Mouse (Mus musculus) embryonic facial prominence, embryonic 14.5 days (tissue): ENCODE results near the gene Pde8a. TPM values are rescaled to one million over a fixed set of nuclear protein-coding genes. Genes with fewer than 3 reads are reported as not detected.

ENCODE experiments used
- ATAC-seq: fragments of 200-750 bp; cut with Nextera tagmentation; 2 replicates; pipeline ENCODE4 v1.8.0; 2017; ENCODE audit warnings: low read depth, moderate number of reproducible peaks, moderate TSS enrichment
- DNase-seq: peaks from one replicate; pipeline ENCODE4 v3.0.0-alpha.2; 2015; ENCODE audit warnings: low spot score
- H3K27ac ChIP-seq: fragments of 300-500 bp; sonication (generic); replicated peaks from 2 replicates; pipeline ENCODE4 v1.5.1; 2014; ENCODE audit warnings: low read depth, mild to moderate bottlenecking, low read length, moderate library complexity
- H3K27me3 ChIP-seq: fragments of 300-500 bp; sonication (generic); replicated peaks from 2 replicates; pipeline ENCODE4 v1.6.1; 2014; ENCODE audit warnings: low read length; ENCODE audit not compliant: control insufficient read depth, insufficient read depth
- H3K36me3 ChIP-seq: fragments of 300-500 bp; sonication (generic); 2 replicates; pipeline ENCODE4 v1.6.1; 2014; ENCODE audit warnings: low read length, mixed read lengths; ENCODE audit not compliant: control insufficient read depth, insufficient read depth
- H3K4me1 ChIP-seq: fragments of 300-500 bp; sonication (generic); 2 replicates; pipeline ENCODE4 v1.6.1; 2014; ENCODE audit warnings: antibody characterized with exemption, low read length; ENCODE audit not compliant: control insufficient read depth, insufficient read depth
- H3K4me2 ChIP-seq: fragments of 300-500 bp; sonication (generic); 2 replicates; pipeline ENCODE4 v1.6.1; 2014; ENCODE audit warnings: low read depth, mild to moderate bottlenecking, low read length, moderate library complexity, mixed read lengths
- H3K4me3 ChIP-seq: fragments of 300-500 bp; sonication (generic); 2 replicates; pipeline ENCODE4 v1.5.1; 2014; ENCODE audit warnings: low read depth, mild to moderate bottlenecking, low read length
- H3K9ac ChIP-seq: fragments of 300-500 bp; sonication (generic); 2 replicates; pipeline ENCODE4 v1.6.1; 2014; ENCODE audit warnings: low read depth, mild to moderate bottlenecking, low read length, moderate library complexity, mixed read lengths
- H3K9me3 ChIP-seq: fragments of 300-500 bp; sonication (generic); 2 replicates; pipeline ENCODE4 v1.6.1; 2016; ENCODE audit warnings: low read length; ENCODE audit not compliant: control insufficient read depth
- WGBS: fragments of 180-500 bp; shearing (Covaris S2); extraction: QIAGEN DNeasy Blood & Tissue Kit; methylation state at CpG from one replicate; pipeline ENCODE4 v1.1.7; 2014; 5-methylcytosine and 5-hydroxymethylcytosine counted together
- polyA plus RNA-seq: library from polyadenylated mRNA; unstranded; fragments of >200 nt; fragmentation: Nextera tagmentation; extraction: Ambion mirVana; gene quantifications from 2 replicates; pipeline ENCODE4 v1.2.1, GENCODE M21; 2014

Gene Pde8a
- polyA plus RNA-seq, 1 experiment from 2014 or later: 9.6 TPM

DNA sequence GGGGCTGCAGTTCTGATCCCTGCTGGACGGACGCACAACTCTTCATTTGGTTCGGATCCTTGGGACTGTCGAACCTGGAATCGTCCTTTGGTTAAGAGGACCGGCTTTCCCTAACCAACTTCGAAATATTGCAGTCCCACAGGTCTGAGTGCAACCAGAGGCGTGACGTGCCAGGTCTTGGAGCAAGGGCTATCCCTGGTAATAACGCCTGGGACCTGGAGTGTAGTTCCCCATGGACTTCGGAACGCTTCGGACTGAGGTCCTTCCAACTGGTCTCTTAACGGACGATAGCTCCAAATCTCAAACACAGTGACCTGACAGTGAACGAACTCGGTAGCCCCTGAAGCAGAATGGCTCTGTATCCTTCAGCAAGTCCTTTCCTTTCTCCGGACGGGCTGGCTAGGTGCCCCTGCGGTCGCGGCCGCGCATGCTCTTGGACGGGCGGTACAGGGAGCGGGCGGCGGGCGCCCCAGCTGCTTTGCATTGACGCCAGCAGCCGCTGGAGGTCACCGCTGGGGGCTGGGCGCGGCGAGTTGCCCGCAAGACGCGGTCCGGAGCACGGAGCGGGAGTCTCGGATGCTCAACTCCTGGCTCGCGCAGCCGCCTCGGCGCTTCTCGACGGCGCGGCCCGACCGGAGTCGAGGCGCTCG is 574 bp upstream of the Pde8a start:
- ATAC-seq (peak; percentile 92), DNase-seq (peak; percentile 91)
- peak overlapping the region; percentile 35; the same call in 1 of the 2 replicates for H3K27ac ChIP-seq
- H3K27me3 ChIP-seq: peaks cover 72% of the 10 kb centered on the region
- peak overlapping the region; percentile 58 for H3K4me2 ChIP-seq
- WGBS: 2% methylated on average over 39 of the region's 57 CpGs
- H3K9ac ChIP-seq: peak overlapping the region; percentile 62
- no peaks in the 10 kb centered on the region for H3K9me3 ChIP-seq
- peaks cover 3% of the 10 kb centered on the region; the same call in 1 of the 2 replicates for H3K4me1 ChIP-seq
- peak overlapping the region; percentile 55 for H3K4me3 ChIP-seq
- no peaks in the 10 kb centered on the region for H3K36me3 ChIP-seq

DNA sequence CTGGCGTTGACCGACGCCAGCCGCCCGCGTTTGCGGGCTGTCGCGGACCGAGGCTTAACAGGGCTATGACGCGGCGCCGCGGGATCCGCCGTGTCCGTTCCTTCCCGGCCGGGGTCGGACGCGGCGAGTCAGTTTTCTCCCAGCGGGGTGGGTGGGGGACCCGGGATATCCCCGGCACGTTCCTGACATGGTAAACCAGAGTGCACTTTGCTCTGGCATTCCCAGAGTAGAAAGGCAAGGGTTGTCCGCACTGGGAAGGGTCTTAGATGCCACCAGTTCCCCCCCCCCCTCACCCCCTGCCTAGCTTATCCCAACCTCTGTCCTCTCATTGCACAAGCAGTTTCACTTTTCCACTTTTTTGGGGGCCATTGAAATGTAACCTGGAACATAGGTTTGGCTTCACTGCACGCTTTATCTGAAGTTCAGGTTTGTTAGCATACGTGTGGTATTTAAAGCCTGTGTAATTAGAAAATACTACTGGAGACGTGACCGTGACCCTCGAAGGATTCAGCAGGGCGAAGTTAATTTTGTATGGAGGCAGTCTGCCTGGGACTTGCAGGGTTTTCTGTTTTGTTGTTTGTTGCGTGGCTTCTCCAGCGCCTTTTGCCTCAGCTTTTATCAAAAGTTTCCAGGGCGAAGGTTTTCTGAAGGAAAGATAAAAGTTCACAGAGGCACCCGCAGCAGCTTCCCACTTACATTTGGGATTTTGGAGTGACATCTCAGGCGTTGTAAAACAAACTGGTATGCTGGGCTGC is 934 bp downstream of the Pde8a start:
- DNase-seq: no peak
- H3K27ac ChIP-seq: peak overlapping the region; percentile 33; the same call in 1 of the 2 replicates

DNA sequence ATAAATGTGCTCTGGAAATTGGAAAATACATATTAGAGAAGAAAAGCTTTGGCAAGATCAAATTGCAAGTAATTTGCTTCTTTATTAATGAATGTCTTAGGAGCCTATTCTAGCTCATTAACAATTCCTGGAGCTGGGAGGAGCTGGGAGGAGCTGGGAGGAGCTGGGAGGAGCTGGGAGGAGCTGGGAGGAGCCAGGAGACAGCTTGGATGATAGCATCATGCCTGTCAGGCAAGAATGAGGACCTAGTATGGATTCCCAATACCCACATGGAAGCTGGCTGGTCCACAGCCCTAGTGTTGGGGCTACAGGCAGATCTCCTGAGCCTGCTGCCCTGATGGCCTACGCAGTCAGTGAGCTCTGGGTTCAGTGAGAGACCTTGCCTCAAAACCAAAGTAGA is 2.6 kb downstream of the Pde8a start:
- no peak overlapping the region for H3K9ac ChIP-seq
- no peak for DNase-seq
- no peak overlapping the region for H3K4me2 ChIP-seq
- ATAC-seq: no peak
- 67% methylated on average over 1 of the region's 1 CpGs for WGBS
- no peaks in the 10 kb centered on the region for H3K9me3 ChIP-seq
- no peak overlapping the region for H3K27ac ChIP-seq
- peaks cover 3% of the 10 kb centered on the region; the same call in 1 of the 2 replicates for H3K4me1 ChIP-seq
- H3K4me3 ChIP-seq: no peak overlapping the region
- no peaks in the 10 kb centered on the region for H3K36me3 ChIP-seq
- peaks cover 60% of the 10 kb centered on the region for H3K27me3 ChIP-seq

More for the DNA sequence above, 934 bp downstream of the Pde8a start:
- Histone ChIP-seq H3K4me1 (peaks cover 3% of the 10 kb centered on the region; the same call in 1 of the 2 replicates), H3K4me2 (peak overlapping the region; percentile 58), H3K4me3 (peak overlapping the region; percentile 55), H3K27me3 (peaks cover 72% of the 10 kb centered on the region), H3K9ac (peak overlapping the region; percentile 62), H3K36me3 (no peaks in the 10 kb centered on the region), H3K9me3 (no peaks in the 10 kb centered on the region)
- 9% methylated on average over 32 of the region's 40 CpGs for WGBS
- no peak for ATAC-seq

DNA sequence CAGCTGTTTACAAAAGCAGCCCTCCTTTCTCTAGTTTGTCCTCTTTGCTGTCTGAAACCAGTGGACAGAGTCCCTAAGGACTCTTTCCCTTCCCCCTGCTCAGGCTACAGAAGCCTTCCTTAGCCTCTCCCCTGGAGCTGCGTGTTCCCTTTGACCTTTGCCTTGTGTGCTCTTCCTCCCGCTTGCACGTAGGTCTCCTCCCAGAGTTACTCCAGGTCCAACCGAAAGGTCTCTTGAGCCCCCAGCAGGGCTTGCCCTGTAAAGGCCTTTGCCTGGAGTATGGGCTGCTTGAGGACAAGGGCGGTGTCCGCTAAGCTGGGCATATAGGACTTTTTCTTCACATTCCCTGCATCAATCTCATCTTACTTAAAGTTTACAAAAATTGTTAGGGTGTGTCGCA is 5.9 kb downstream of the Pde8a start:
- Histone ChIP-seq H3K9me3 (no peaks in the 10 kb centered on the region), H3K36me3 (no peaks in the 10 kb centered on the region), H3K4me2 (no peak overlapping the region), H3K27me3 (peaks cover 27% of the 10 kb centered on the region), H3K9ac (no peak overlapping the region), H3K4me3 (no peak overlapping the region), H3K4me1 (no peaks in the 10 kb centered on the region), H3K27ac (no peak overlapping the region)
- WGBS: 50% methylated on average over 7 of the region's 7 CpGs
- no peak for DNase-seq
- no peak for ATAC-seq

DNA sequence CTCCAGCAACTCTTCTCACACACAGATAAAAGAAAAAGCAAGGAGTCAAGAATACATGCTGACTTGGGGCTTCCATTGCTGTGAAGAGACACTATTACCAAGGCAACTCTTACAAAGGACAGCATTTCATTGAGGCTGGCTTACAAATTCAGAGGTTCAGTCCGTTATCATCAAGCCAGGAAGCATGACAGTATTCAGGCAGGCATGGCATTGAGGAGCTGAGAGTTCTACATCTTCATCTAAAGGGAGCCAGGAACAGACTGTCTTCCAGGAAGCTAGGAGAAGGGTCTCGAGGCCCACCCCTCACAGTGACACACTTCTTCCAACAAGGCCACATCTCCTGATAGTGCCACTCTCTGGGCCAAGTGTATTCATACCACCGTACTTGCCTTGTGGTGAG is 7.0 kb downstream of the Pde8a start:
- no peak for ATAC-seq
- Histone ChIP-seq H3K27ac (no peak overlapping the region), H3K4me3 (no peak overlapping the region), H3K36me3 (no peaks in the 10 kb centered on the region), H3K9ac (no peak overlapping the region), H3K4me1 (no peaks in the 10 kb centered on the region), H3K4me2 (no peak overlapping the region), H3K9me3 (no peaks in the 10 kb centered on the region), H3K27me3 (peaks cover 17% of the 10 kb centered on the region)
- WGBS: 87% methylated on average over 3 of the region's 3 CpGs
- DNase-seq: no peak

DNA sequence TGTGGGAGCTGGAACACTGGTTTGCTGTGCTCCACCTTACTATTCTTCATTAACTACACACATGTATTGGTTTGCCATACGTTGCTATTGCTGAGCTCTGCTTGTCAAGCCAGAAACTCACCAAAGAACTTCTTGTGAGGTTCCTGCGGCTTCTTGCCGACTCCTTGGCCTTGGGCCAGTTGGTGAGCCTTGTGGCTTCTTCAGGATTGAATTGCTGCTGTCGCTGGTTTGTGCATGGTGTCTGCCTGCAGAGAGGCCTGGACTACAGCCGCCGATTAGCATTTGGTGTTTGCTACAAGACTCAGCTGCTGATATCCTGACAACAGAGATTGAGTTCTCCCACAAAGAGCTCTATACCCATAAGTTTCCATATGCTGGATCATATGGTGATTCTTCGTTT is 10.9 kb downstream of the Pde8a start:
- Histone ChIP-seq H3K9me3 (no peaks in the 10 kb centered on the region), H3K4me2 (no peak overlapping the region), H3K9ac (no peak overlapping the region), H3K27ac (no peak overlapping the region), H3K36me3 (no peaks in the 10 kb centered on the region), H3K4me3 (no peak overlapping the region), H3K4me1 (no peaks in the 10 kb centered on the region), H3K27me3 (no peaks in the 10 kb centered on the region)
- WGBS: 87% methylated on average over 7 of the region's 7 CpGs
- ATAC-seq (no peak), DNase-seq (no peak)

DNA sequence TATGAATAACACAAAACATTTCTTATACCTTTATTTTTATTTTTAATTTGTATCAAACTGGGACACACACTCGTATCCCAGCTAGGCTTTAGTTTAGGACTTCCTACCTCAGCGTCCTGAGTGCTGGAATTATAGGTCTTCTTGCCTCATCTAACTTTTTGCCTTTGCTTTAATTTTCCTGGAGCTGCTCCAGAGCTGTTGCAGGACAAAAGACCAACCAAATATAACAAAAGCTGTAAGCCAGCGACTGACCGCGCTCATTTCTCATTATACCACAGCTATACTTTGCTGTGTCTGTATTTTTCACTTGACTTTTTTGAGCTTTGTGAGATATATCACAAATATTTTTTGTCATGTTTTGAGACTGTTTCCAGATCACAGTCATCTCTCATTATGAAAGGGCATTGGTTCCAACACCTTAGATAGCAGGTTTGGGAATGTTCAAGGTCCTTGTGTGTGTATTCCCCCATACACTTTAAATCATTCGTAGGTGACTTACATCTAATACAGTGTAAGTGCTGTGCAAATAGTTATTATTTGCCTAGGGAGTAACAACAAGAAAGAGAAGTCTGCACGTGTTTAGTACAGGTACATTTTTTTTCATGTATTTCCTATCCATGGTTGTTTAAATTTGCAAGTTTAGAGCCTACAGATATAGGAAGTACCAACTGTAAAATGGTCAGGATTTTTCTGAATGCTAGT is 16.8 kb downstream of the Pde8a start:
- DNase-seq (no peak), ATAC-seq (no peak)
- no peak overlapping the region for H3K4me3 ChIP-seq
- H3K27ac ChIP-seq: no peak overlapping the region
- no peaks in the 10 kb centered on the region for H3K9me3 ChIP-seq
- H3K4me2 ChIP-seq: no peak overlapping the region
- H3K27me3 ChIP-seq: no peaks in the 10 kb centered on the region
- H3K36me3 ChIP-seq: no peaks in the 10 kb centered on the region
- no peak overlapping the region for H3K9ac ChIP-seq
- H3K4me1 ChIP-seq: no peaks in the 10 kb centered on the region
- 83% methylated on average over 7 of the region's 7 CpGs for WGBS

DNA sequence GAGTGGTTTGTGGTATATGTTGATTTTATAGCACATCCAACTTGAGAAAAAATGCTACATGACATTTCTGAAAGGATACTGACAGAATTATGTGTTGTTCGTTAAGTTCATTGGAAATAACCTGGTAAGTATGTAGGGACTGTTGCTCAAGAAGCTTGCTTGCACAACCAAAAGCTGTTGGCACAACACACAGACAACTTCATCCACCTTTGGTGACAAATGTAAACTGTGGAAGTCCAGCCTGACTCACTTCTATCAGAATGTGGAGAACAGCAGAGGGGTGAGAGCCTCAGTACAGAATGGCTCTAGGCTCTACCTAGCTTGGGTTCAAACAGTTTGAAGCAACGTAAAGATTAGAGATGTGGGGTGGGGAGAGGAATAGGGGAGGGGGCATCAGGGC is 19.3 kb downstream of the Pde8a start:
- ATAC-seq (no peak), DNase-seq (no peak)
- H3K27ac ChIP-seq: no peak overlapping the region
- H3K36me3 ChIP-seq: no peaks in the 10 kb centered on the region
- WGBS: 85% methylated on average over 2 of the region's 2 CpGs
- no peaks in the 10 kb centered on the region for H3K4me1 ChIP-seq
- no peak overlapping the region for H3K4me3 ChIP-seq
- H3K9me3 ChIP-seq: no peaks in the 10 kb centered on the region
- no peak overlapping the region for H3K9ac ChIP-seq
- H3K27me3 ChIP-seq: no peaks in the 10 kb centered on the region
- no peak overlapping the region for H3K4me2 ChIP-seq
